Mouse (Mus musculus): ENCODE data around the gene Mlx. TPM values are rescaled to one million over a fixed set of nuclear protein-coding genes. Genes with fewer than 3 reads are reported as not detected.
A peak's percentile ranks its signal among the peaks of the same experiment; 100 is the strongest.

Gene Mlx
- polyA plus RNA-seq, 1 experiment from 2014 or later = 58.9 TPM

GRCm38 (mm10) chr11:101071810-101072428, 15.2 kb upstream of the Mlx start:
- WGBS = 71% methylated on average over 14 of the region's 14 CpGs
- no peak overlapping the region for H3K4me3 ChIP-seq (ENCODE audit: low read length)
- H3K9ac ChIP-seq (replicated peaks; ENCODE audit: low read length) = no peak overlapping the region

DNA sequence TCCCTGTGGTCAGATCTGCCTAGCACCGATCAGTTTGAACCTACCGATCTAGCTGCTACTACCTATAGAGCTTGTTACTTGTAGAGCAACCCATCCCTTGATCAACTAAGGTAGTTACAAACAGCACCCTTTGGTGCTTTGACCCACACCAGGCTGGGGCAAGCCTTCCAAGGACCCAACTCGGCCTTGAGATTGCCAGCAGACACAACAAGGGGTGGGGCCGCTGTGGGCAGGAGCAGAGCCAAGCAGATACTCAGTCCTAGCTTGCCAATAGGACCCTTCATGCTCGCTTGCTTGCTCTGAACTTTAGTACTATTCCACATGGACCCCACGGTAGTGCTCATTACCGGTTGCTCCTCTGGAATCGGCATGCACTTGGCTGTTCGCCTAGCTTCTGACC, 9.0 kb upstream of the Mlx start, which contains the start of gene Hsd17b1:
TSS of gene Hsd17b1 (plus strand) at position 291 of the 400 bp plus-strand sequence.
- no peak within 1 kb of the TSS for H3K27ac ChIP-seq (ENCODE audit: low read length)
- H3K4me1 ChIP-seq (ENCODE audit: insufficient read depth, low read length) = peaks cover 8% of the 10 kb centered on the region
- peaks cover 41% of the 10 kb centered on the region for H3K27me3 ChIP-seq (ENCODE audit: insufficient read depth, low read length)
- no peaks in the 10 kb centered on the region for H3K36me3 ChIP-seq (ENCODE audit: insufficient read depth, low read length)
- ATAC-seq (ENCODE audit: low FRiP score, low TSS enrichment) = no peak
- WGBS = 72% methylated on average over 9 of the region's 9 CpGs
- H3K4me2 ChIP-seq (replicated peaks; ENCODE audit: low read depth, low read length) = no peak within 1 kb of the TSS
- no peak within 1 kb of the TSS for H3K4me3 ChIP-seq (ENCODE audit: low read length)
- no peak within 1 kb of the TSS for H3K9ac ChIP-seq (replicated peaks; ENCODE audit: low read length)
- H3K9me3 ChIP-seq (ENCODE audit: low read length) = no peaks in the 10 kb centered on the region

More at GRCm38 (mm10) chr11:101071810-101072428, 15.2 kb upstream of the Mlx start:
- ATAC-seq (ENCODE audit: low FRiP score, low TSS enrichment) = no peak
- H3K9me3 ChIP-seq (ENCODE audit: low read length) = no peaks in the 10 kb centered on the region
- H3K27ac ChIP-seq (ENCODE audit: low read length) = no peak overlapping the region
- no peaks in the 10 kb centered on the region for H3K36me3 ChIP-seq (ENCODE audit: insufficient read depth, low read length)
- H3K4me2 ChIP-seq (replicated peaks; ENCODE audit: low read depth, low read length) = no peak overlapping the region
- peaks cover 3% of the 10 kb centered on the region; the same call in 1 of the 2 replicates for H3K27me3 ChIP-seq (ENCODE audit: insufficient read depth, low read length)
- H3K4me1 ChIP-seq (ENCODE audit: insufficient read depth, low read length) = peaks cover 15% of the 10 kb centered on the region

- Histone ChIP-seq H3K27ac (ENCODE audit: low read length) (no peak overlapping the region), H3K4me1 (ENCODE audit: insufficient read depth, low read length) (peaks cover 17% of the 10 kb centered on the region), H3K9ac (replicated peaks; ENCODE audit: low read length) (no peak overlapping the region), H3K4me2 (replicated peaks; ENCODE audit: low read depth, low read length) (peak overlapping the region; percentile 19), H3K9me3 (ENCODE audit: low read length) (no peaks in the 10 kb centered on the region), H3K4me3 (ENCODE audit: low read length) (peak overlapping the region; percentile 5), H3K36me3 (ENCODE audit: insufficient read depth, low read length) (no peaks in the 10 kb centered on the region), H3K27me3 (ENCODE audit: insufficient read depth, low read length) (peaks cover 41% of the 10 kb centered on the region)
- no peak for ATAC-seq (ENCODE audit: low FRiP score, low TSS enrichment)
- WGBS = 3% methylated on average over 27 of the region's 27 CpGs
These were observed 7.3 kb upstream of the Mlx start for GRCm38 (mm10) chr11:101079746-101080145.

DNA sequence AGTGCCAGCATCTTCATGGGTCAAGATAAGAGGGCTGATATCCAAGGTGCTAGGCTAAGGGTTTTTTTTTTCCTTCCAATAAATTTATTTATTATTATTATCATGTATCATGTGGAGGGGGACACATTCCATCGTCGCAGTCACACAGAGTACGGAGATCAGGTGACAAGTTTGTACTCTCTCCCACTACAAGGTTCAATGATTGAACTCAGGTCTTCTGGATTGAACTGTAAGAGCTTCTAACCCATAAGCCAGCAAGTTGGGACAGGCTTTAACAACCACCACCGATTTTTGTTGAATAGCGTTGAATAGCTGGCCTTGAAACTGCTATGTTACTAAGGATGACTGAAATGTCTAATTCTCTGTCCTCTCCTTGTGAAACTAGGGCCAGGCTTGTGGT, 6.7 kb upstream of the Mlx start:
- Histone ChIP-seq H3K27me3 (ENCODE audit: insufficient read depth, low read length) (peaks cover 41% of the 10 kb centered on the region), H3K4me1 (ENCODE audit: insufficient read depth, low read length) (peaks cover 17% of the 10 kb centered on the region), H3K27ac (ENCODE audit: low read length) (no peak overlapping the region), H3K36me3 (ENCODE audit: insufficient read depth, low read length) (peaks cover 4% of the 10 kb centered on the region; the same call in 1 of the 2 replicates), H3K4me2 (replicated peaks; ENCODE audit: low read depth, low read length) (no peak overlapping the region), H3K4me3 (ENCODE audit: low read length) (no peak overlapping the region), H3K9me3 (ENCODE audit: low read length) (no peaks in the 10 kb centered on the region), H3K9ac (replicated peaks; ENCODE audit: low read length) (no peak overlapping the region)
- ATAC-seq (ENCODE audit: low FRiP score, low TSS enrichment) = no peak
- 59% methylated on average over 5 of the region's 5 CpGs for WGBS

GRCm38 (mm10) chr11:101081659-101082058, 5.4 kb upstream of the Mlx start:
- Histone ChIP-seq H3K4me3 (ENCODE audit: low read length) (peak overlapping the region; percentile 90), H3K9me3 (ENCODE audit: low read length) (no peaks in the 10 kb centered on the region), H3K36me3 (ENCODE audit: insufficient read depth, low read length) (peaks cover 4% of the 10 kb centered on the region; the same call in 1 of the 2 replicates), H3K27ac (ENCODE audit: low read length) (peak overlapping the region; percentile 87), H3K9ac (replicated peaks; ENCODE audit: low read length) (peak overlapping the region; percentile 60), H3K4me2 (replicated peaks; ENCODE audit: low read depth, low read length) (peak overlapping the region; percentile 89), H3K27me3 (ENCODE audit: insufficient read depth, low read length) (peaks cover 41% of the 10 kb centered on the region), H3K4me1 (ENCODE audit: insufficient read depth, low read length) (peaks cover 27% of the 10 kb centered on the region)
- no peak for ATAC-seq (ENCODE audit: low FRiP score, low TSS enrichment)
- 5% methylated on average over 10 of the region's 10 CpGs for WGBS

DNA sequence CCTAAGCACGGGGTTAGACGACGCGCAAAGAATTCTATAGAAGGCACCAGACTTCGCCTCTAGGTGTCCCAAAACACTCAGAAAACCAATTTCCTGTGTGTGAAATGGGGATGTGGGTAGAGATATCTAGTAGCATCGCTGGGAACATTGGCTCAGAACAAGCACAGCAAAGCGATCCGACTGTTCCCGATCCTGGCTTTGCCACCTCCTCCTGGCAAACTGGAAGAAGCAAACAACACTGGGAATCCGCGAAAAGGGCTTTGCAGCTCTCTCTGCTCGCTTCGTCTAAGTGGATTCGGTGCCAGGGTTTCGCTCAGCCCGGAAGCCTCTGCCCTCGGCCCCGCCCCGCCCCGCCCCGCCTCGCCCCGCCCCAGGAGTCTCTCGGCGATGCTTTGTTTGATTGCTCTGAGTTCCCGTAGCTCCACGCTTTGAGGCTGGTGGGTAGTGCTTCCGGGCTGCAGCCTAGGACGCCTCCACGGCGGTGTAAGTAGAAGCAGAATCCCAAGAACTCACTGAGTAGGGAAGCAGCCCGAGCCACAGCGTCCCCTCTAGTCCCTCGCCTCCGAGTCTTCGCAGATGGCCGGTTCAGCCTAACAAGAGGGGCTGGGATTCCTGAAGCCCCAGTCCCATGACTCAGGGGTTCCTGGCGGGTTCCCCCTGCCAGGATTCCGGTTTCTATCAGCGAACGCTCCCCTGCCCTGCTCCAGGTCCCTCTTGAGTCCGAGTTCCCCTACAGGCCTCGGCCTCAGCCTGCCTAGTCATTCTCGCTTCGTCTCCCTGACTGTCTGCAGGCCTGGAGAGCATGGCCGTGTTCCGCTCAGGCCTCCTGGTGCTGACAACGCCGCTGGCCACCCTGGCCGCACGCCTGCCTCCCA, 4.6 kb upstream of the Mlx start, which contains the start of gene Coasy:
TSS of gene Coasy (plus strand) at position 358 of the 875 bp plus-strand sequence.
- Histone ChIP-seq H3K4me2 (replicated peaks; ENCODE audit: low read depth, low read length) (peak within 1 kb of the TSS; percentile 89), H3K9ac (replicated peaks; ENCODE audit: low read length) (peak within 1 kb of the TSS; percentile 95), H3K9me3 (ENCODE audit: low read length) (no peaks in the 10 kb centered on the region), H3K27ac (ENCODE audit: low read length) (peak within 1 kb of the TSS; percentile 91), H3K36me3 (ENCODE audit: insufficient read depth, low read length) (peaks cover 4% of the 10 kb centered on the region; the same call in 1 of the 2 replicates), H3K4me3 (ENCODE audit: low read length) (peak within 1 kb of the TSS; percentile 90), H3K4me1 (ENCODE audit: insufficient read depth, low read length) (peaks cover 28% of the 10 kb centered on the region), H3K27me3 (ENCODE audit: insufficient read depth, low read length) (peaks cover 40% of the 10 kb centered on the region)
- WGBS = under 1% methylated on average over 51 of the region's 51 CpGs
- peak; percentile 88 for ATAC-seq (ENCODE audit: low FRiP score, low TSS enrichment)

GRCm38 (mm10) chr11:101083083-101083697, 3.9 kb upstream of the Mlx start:
- H3K4me2 ChIP-seq (replicated peaks; ENCODE audit: low read depth, low read length) = peak overlapping the region; percentile 89
- peaks cover 35% of the 10 kb centered on the region for H3K4me1 ChIP-seq (ENCODE audit: insufficient read depth, low read length)
- H3K4me3 ChIP-seq (ENCODE audit: low read length) = peak overlapping the region; percentile 90
- H3K9me3 ChIP-seq (ENCODE audit: low read length) = no peaks in the 10 kb centered on the region
- peaks cover 33% of the 10 kb centered on the region for H3K27me3 ChIP-seq (ENCODE audit: insufficient read depth, low read length)
- no peak for ATAC-seq (ENCODE audit: low FRiP score, low TSS enrichment)
- H3K9ac ChIP-seq (replicated peaks; ENCODE audit: low read length) = peak overlapping the region; percentile 95
- H3K36me3 ChIP-seq (ENCODE audit: insufficient read depth, low read length) = peaks cover 4% of the 10 kb centered on the region; the same call in 1 of the 2 replicates
- H3K27ac ChIP-seq (ENCODE audit: low read length) = peak overlapping the region; percentile 91
- 24% methylated on average over 19 of the region's 19 CpGs for WGBS

DNA sequence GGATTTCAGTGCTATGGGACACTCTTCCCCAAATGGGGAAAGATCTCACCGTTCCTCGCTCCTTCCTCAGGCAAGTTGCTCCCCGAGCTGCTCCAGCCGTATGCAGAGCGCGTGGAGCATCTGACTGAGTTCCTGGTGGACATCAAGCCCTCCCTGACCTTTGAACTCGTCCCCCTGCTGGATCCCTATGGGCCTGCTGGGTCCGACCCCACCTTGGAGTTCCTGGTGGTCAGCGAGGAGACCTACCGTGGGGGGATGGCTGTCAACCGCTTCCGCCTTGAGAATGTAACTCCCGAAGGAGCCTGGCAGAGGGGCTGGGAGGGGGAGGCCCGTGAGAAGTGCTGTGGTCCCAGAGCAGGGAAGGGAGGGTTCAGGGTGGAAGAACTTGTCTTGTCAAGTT, 2.8 kb upstream of the Mlx start:
- H3K27me3 ChIP-seq (ENCODE audit: insufficient read depth, low read length) = peaks cover 22% of the 10 kb centered on the region
- H3K4me1 ChIP-seq (ENCODE audit: insufficient read depth, low read length) = peaks cover 36% of the 10 kb centered on the region
- no peak overlapping the region for H3K4me2 ChIP-seq (replicated peaks; ENCODE audit: low read depth, low read length)
- no peaks in the 10 kb centered on the region for H3K9me3 ChIP-seq (ENCODE audit: low read length)
- H3K9ac ChIP-seq (replicated peaks; ENCODE audit: low read length) = no peak overlapping the region
- peaks cover 4% of the 10 kb centered on the region; the same call in 1 of the 2 replicates for H3K36me3 ChIP-seq (ENCODE audit: insufficient read depth, low read length)
- no peak for ATAC-seq (ENCODE audit: low FRiP score, low TSS enrichment)
- H3K4me3 ChIP-seq (ENCODE audit: low read length) = no peak overlapping the region
- H3K27ac ChIP-seq (ENCODE audit: low read length) = no peak overlapping the region
- 88% methylated on average over 14 of the region's 14 CpGs for WGBS

- H3K4me2 ChIP-seq (replicated peaks; ENCODE audit: low read depth, low read length) = no peak overlapping the region
- 90% methylated on average over 12 of the region's 12 CpGs for WGBS
- no peak overlapping the region for H3K4me3 ChIP-seq (ENCODE audit: low read length)
- H3K27ac ChIP-seq (ENCODE audit: low read length) = no peak overlapping the region
- H3K9ac ChIP-seq (replicated peaks; ENCODE audit: low read length) = no peak overlapping the region
- ATAC-seq (ENCODE audit: low FRiP score, low TSS enrichment) = no peak
- H3K9me3 ChIP-seq (ENCODE audit: low read length) = no peaks in the 10 kb centered on the region
- peaks cover 30% of the 10 kb centered on the region for H3K4me1 ChIP-seq (ENCODE audit: insufficient read depth, low read length)
- H3K36me3 ChIP-seq (ENCODE audit: insufficient read depth, low read length) = peaks cover 8% of the 10 kb centered on the region; the same call in 1 of the 2 replicates
- H3K27me3 ChIP-seq (ENCODE audit: insufficient read depth, low read length) = peaks cover 17% of the 10 kb centered on the region
These were observed 2.3 kb upstream of the Mlx start for GRCm38 (mm10) chr11:101084811-101085210.

All from kidney, embryonic 16.5 days (tissue).